Mouse (Mus musculus) kidney, adult 2 months (tissue): Measurements from ENCODE around the gene Pik3r1.

Experiments
- CTCF ChIP-seq: fragments of 200-500 bp; conservative IDR thresholded peaks from 2 replicates; pipeline ENCODE4 v1.5.1; 2011; ENCODE audit warnings: low read depth, mild to moderate bottlenecking, control low read depth, low read length, moderate library complexity, mixed read lengths; ENCODE audit not compliant: insufficient read depth, insufficient read length
- POLR2A ChIP-seq: fragments of 200-500 bp; IDR thresholded peaks from one replicate; pipeline ENCODE4 v1.6.1; 2011; ENCODE audit warnings: low read depth, low read length, control low read depth

- TF ChIP-seq CTCF (no peak), POLR2A (no peak)
These were observed 1.4 kb downstream of the Pik3r1 start for GRCm38 (mm10) chr13:101766605-101767012.
